Mouse (Mus musculus) brain, embryonic 14.5 days (tissue): ENCODE data around the gene Arid5a.

Experiments
- CTCF ChIP-seq: fragments of 200-500 bp; IDR thresholded peaks from 2 replicates; pipeline ENCODE4 v1.5.1; 2012; ENCODE audit warnings: inconsistent platforms, mild to moderate bottlenecking, moderate library complexity, borderline replicate concordance; ENCODE audit not compliant: insufficient read depth, insufficient read length; ENCODE audit errors: extremely low read depth
- POLR2A ChIP-seq: fragments of 200-500 bp; IDR thresholded peaks from 2 replicates; pipeline ENCODE4 v1.6.1; 2012; ENCODE audit warnings: mild to moderate bottlenecking, inconsistent platforms, borderline replicate concordance; ENCODE audit not compliant: poor library complexity, insufficient read depth, insufficient read length, severe bottlenecking; ENCODE audit errors: extremely low read depth

GRCm38 (mm10) chr1:36309498-36309901, 2.0 kb downstream of the Arid5a start:
- no peak for TF ChIP-seq POLR2A
- no peak for TF ChIP-seq CTCF
